Mouse (Mus musculus) limb, embryonic 13.5 days (tissue): ENCODE data around the gene Usp32. TPM values are rescaled to one million over a fixed set of nuclear protein-coding genes. Genes with fewer than 3 reads are reported as not detected.

Experiments used
- ATAC-seq: fragments of 200-750 bp; cut with Nextera tagmentation; 2 replicates; pipeline ENCODE4 v1.8.0; 2017; ENCODE audit warnings: low read depth, moderate number of reproducible peaks, moderate TSS enrichment; ENCODE audit not compliant: low FRiP score
- H3K27ac ChIP-seq: fragments of 300-500 bp; sonication (generic); 2 replicates; pipeline ENCODE4 v1.5.1; 2015; ENCODE audit warnings: inconsistent platforms, mild to moderate bottlenecking, moderate library complexity
- H3K27me3 ChIP-seq: fragments of 300-500 bp; sonication (generic); 2 replicates; pipeline ENCODE4 v1.6.1; 2015; ENCODE audit warnings: mild to moderate bottlenecking, inconsistent platforms
- H3K36me3 ChIP-seq: fragments of 300-500 bp; sonication (generic); 2 replicates; pipeline ENCODE4 v1.6.1; 2015; ENCODE audit warnings: inconsistent platforms, mild to moderate bottlenecking, moderate library complexity
- H3K4me1 ChIP-seq: fragments of 300-500 bp; sonication (generic); 2 replicates; pipeline ENCODE4 v1.6.1; 2015; ENCODE audit warnings: inconsistent platforms
- H3K4me2 ChIP-seq: fragments of 300-500 bp; sonication (generic); replicated peaks from 2 replicates; pipeline ENCODE4 v1.6.1; 2015; ENCODE audit warnings: inconsistent platforms, mild to moderate bottlenecking, moderate library complexity
- H3K4me3 ChIP-seq: fragments of 300-500 bp; sonication (generic); 2 replicates; pipeline ENCODE4 v1.5.1; 2015; ENCODE audit warnings: moderate library complexity, mild to moderate bottlenecking, inconsistent platforms
- H3K9ac ChIP-seq: fragments of 300-500 bp; sonication (generic); 2 replicates; pipeline ENCODE4 v1.6.1; 2015; ENCODE audit warnings: mild to moderate bottlenecking, inconsistent platforms
- H3K9me3 ChIP-seq: fragments of 300-500 bp; sonication (generic); 2 replicates; pipeline ENCODE4 v1.6.1; 2016; ENCODE audit warnings: inconsistent platforms
- WGBS: fragments of 180-500 bp; shearing (Covaris S2); methylation state at CpG from one replicate; pipeline ENCODE4 v1.1.7; 2015; 5-methylcytosine and 5-hydroxymethylcytosine counted together
- polyA plus RNA-seq: library from polyadenylated mRNA; unstranded; fragments of >200 nt; fragmentation: Nextera tagmentation; extraction: Ambion mirVana; gene quantifications from 2 replicates; pipeline ENCODE4 v1.2.1, GENCODE M21; 2015

Usp32 gene
- polyA plus RNA-seq, 1 experiment from 2014 or later = 3.7 TPM

DNA sequence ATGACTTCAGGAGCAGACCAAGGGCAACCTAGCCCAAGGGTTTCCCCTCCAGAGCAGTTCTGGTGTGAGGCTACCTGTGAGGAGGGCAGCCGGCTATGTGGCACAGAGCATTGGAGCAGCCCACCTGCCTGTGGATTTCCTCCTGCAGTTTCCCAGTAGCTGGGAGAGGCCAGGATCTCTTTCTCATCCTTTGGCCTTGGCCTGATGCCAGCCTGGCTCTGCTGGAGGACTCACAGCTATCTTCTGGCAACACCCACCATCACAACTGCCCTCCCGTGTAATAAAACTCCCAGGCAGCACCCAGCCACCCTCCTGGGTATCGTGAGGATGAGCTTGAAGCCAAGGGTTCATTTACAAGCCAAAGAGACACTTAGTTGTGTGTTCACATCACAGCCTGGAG is 167.9 kb downstream of the Usp32 start:
- Histone ChIP-seq H3K4me2 (no peak overlapping the region), H3K27ac (no peak overlapping the region), H3K36me3 (no peaks in the 10 kb centered on the region), H3K27me3 (no peaks in the 10 kb centered on the region), H3K4me3 (no peak overlapping the region), H3K4me1 (peaks cover 6% of the 10 kb centered on the region), H3K9ac (no peak overlapping the region), H3K9me3 (no peaks in the 10 kb centered on the region)
- ATAC-seq = no peak
- WGBS = 70% methylated on average over 3 of the region's 3 CpGs

DNA sequence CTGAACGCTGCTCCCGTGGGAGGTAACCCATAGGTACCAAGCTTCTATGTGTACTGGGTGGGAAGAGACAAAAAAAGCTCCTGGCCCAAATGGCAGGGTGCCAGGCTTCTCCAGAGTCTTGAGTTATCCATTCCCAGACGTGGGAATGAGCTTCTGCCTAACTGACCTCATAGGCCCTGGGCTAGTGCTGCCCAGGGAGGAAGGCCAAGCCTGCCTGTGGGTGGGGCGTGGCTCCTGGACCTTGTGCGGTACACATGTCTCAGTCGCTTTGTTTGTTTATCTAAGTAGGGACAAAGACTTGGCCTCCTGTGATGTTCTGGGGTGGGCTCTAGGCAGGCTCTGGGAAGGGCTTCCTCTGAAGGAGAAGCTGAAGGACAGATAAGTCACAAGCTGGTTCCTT is 171.2 kb downstream of the Usp32 start:
- H3K9ac ChIP-seq = no peak overlapping the region
- ATAC-seq = no peak
- H3K9me3 ChIP-seq = no peaks in the 10 kb centered on the region
- H3K4me2 ChIP-seq = no peak overlapping the region
- H3K36me3 ChIP-seq = no peaks in the 10 kb centered on the region
- H3K4me1 ChIP-seq = peaks cover 6% of the 10 kb centered on the region
- 52% methylated on average over 6 of the region's 6 CpGs for WGBS
- no peak overlapping the region for H3K27ac ChIP-seq
- no peaks in the 10 kb centered on the region for H3K27me3 ChIP-seq
- no peak overlapping the region for H3K4me3 ChIP-seq

DNA sequence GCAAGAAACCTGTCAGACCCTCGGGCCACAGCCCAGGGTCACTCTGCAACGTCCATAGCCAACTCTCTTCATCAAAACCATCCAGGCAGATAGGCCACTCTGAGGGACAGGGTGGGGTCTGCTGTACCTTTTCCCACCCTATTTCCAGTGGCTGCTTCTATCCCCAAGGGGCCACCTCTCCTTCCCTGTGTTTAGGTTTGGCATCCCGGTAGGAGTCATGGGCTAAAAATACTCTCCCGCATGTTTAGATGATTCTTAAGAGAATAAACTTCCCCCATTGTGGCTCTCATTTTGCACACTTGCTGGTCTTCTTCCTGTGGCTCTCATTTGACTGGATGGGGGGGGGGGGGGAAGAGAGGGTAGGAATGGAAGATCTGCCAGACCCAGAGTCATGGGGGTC is 171.7 kb downstream of the Usp32 start:
- Histone ChIP-seq H3K9me3 (no peaks in the 10 kb centered on the region), H3K4me3 (no peak overlapping the region), H3K36me3 (no peaks in the 10 kb centered on the region), H3K4me2 (no peak overlapping the region), H3K4me1 (peaks cover 6% of the 10 kb centered on the region), H3K9ac (no peak overlapping the region), H3K27me3 (no peaks in the 10 kb centered on the region), H3K27ac (no peak overlapping the region)
- no peak for ATAC-seq
- WGBS = 83% methylated on average over 4 of the region's 4 CpGs

DNA sequence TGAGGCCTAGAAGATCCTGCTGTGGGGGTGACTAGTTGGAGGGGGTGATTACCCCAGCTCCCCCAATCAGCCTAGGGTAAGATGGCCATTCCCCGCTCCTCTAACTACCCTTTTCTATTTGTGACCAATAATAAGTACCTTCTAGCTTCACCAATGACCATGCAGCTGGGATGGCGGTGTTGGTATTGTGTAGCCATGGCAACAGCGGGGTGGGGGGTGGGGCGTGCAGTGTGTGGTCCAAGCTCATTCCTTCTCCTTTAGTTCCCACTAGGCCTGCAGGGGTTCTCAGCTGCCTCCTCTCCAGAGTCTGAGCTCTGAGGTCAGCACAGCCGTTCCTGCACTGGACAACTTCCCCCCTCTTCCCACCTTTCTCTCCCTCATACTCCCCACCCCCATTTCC is 172.8 kb downstream of the Usp32 start:
- no peaks in the 10 kb centered on the region for H3K9me3 ChIP-seq
- 0 out of 2 replicates have a peak, but pooled peaks have one; percentile 24 for ATAC-seq
- peaks cover 6% of the 10 kb centered on the region for H3K4me1 ChIP-seq
- WGBS = 32% methylated on average over 5 of the region's 5 CpGs
- no peaks in the 10 kb centered on the region for H3K36me3 ChIP-seq
- H3K9ac ChIP-seq = no peak overlapping the region
- H3K27ac ChIP-seq = no peak overlapping the region
- H3K4me2 ChIP-seq = no peak overlapping the region
- no peak overlapping the region for H3K4me3 ChIP-seq
- H3K27me3 ChIP-seq = no peaks in the 10 kb centered on the region

DNA sequence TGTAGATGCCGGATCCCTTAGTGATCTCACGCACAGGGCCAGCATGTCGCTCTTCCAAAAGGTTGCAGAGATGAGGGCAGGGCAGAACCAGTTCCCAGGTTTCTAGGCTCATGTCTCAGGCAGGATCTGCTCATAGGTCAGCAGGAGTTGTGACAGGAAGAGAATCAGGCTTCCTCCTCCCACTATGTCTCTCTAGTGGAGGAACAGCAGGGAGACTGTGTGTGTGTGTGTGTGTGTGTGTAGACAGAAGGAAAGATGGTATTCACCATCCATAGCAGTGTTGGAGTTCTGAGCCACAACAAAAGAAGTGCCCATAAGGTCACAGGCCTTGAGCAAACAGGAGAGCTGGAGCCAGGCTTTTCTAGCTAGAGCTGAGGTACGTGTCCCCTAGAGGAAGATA is 173.3 kb downstream of the Usp32 start:
- H3K4me3 ChIP-seq = no peak overlapping the region
- no peaks in the 10 kb centered on the region for H3K27me3 ChIP-seq
- no peak overlapping the region for H3K9ac ChIP-seq
- 75% methylated on average over 4 of the region's 4 CpGs for WGBS
- no peaks in the 10 kb centered on the region for H3K9me3 ChIP-seq
- H3K4me1 ChIP-seq = peaks cover 6% of the 10 kb centered on the region
- no peak overlapping the region for H3K4me2 ChIP-seq
- no peak overlapping the region for H3K27ac ChIP-seq
- no peaks in the 10 kb centered on the region for H3K36me3 ChIP-seq
- no peak for ATAC-seq

DNA sequence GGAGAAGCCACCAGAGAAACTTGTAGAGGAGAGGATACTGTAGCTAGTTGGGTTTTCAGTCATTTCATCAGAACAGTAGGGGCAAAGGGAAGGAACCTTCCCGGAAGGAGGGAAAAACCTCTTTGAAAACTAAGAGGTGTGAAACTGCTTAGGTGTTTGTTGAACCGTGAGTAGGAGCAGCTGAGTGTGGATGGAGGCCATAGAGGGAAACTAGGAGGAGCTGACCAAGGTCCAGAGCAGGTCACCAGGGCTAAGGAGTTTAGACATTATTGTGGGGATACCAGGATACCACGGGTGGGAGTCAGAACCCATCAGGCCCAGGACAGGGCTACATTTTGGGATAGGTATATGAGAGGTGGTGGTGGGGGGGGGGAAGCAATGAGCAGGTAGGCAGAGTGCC is 176.4 kb downstream of the Usp32 start:
- no peak for ATAC-seq

DNA sequence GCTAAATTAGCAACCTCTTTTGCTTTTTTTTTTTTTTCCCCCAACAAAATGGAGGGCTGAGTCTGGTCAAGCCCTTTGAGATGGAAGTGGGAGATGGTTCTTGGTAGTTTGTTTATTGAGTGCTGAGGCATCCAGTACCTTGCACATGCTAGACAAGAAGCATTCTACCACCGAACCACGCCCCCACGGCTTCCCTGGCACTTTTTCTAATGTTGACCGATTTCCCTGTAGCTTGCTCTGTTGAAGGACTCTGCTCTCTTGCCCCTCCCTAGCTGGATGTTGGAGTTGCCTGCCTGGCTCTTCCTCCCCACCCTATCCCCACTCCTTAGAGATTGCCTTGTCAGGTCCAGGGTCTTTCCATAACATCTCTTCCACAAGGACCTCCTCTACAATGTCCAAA is 177.4 kb downstream of the Usp32 start:
- no peaks in the 10 kb centered on the region for H3K36me3 ChIP-seq
- H3K9me3 ChIP-seq = no peaks in the 10 kb centered on the region
- H3K4me1 ChIP-seq = peaks cover 21% of the 10 kb centered on the region
- no peak overlapping the region for H3K4me2 ChIP-seq
- H3K27ac ChIP-seq = no peak overlapping the region
- ATAC-seq = no peak
- H3K27me3 ChIP-seq = peaks cover 29% of the 10 kb centered on the region
- 94% methylated on average over 4 of the region's 4 CpGs for WGBS
- H3K4me3 ChIP-seq = no peak overlapping the region
- no peak overlapping the region for H3K9ac ChIP-seq

More for the DNA sequence above, 176.4 kb downstream of the Usp32 start:
- Histone ChIP-seq H3K36me3 (no peaks in the 10 kb centered on the region), H3K27ac (no peak overlapping the region), H3K4me1 (peaks cover 12% of the 10 kb centered on the region), H3K4me2 (no peak overlapping the region), H3K9me3 (no peaks in the 10 kb centered on the region), H3K9ac (no peak overlapping the region), H3K27me3 (peaks cover 18% of the 10 kb centered on the region), H3K4me3 (no peak overlapping the region)
- 73% methylated on average over 3 of the region's 3 CpGs for WGBS

DNA sequence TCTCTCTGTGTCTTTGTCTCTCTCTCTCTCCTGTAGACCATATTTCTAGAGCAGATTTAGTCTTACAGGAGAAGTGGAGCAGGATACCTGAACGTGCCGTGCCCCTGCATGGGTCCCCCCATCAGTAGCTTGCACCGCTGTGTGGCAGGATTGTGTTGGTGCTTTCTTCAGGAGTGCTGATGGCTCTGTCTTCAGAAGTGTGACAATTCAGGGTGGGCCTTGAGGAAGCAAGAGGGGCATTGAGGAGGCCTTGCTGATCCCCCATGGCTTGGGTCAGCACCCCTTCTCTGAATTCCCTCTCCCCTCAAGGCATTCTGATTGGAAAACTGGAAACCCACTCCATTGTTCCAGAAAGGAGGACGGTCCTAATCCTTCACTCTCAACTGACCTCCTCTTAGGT is 178.4 kb downstream of the Usp32 start:
- Histone ChIP-seq H3K4me2 (no peak overlapping the region), H3K36me3 (no peaks in the 10 kb centered on the region), H3K27ac (no peak overlapping the region), H3K4me3 (no peak overlapping the region), H3K9ac (no peak overlapping the region), H3K4me1 (peaks cover 20% of the 10 kb centered on the region), H3K27me3 (peaks cover 38% of the 10 kb centered on the region), H3K9me3 (no peaks in the 10 kb centered on the region)
- no peak for ATAC-seq
- 91% methylated on average over 4 of the region's 4 CpGs for WGBS

DNA sequence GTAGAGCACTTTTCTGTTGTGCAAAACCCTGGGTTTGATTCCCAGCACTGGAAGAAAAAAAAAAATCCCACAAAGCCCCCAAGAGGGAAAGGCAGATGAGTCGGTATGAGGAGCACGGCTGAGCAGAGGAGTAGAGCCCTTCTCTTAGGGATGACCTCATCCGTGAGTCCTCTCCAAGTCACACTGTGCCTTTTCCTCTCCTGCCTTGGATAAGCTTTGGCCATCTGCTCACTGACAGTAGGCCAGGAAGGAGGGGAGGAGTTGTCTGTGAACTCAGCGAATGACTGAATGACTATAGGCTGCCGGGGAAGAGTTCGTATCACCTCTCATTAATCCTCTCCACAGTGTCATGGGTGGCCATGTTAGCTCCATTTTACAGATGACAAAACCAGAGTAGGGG is 179.2 kb downstream of the Usp32 start:
- no peak overlapping the region for H3K27ac ChIP-seq
- WGBS = 81% methylated on average over 6 of the region's 6 CpGs
- no peak overlapping the region for H3K4me2 ChIP-seq
- peaks cover 46% of the 10 kb centered on the region for H3K27me3 ChIP-seq
- ATAC-seq = no peak
- no peak overlapping the region for H3K9ac ChIP-seq
- no peaks in the 10 kb centered on the region for H3K9me3 ChIP-seq
- H3K4me3 ChIP-seq = no peak overlapping the region
- no peaks in the 10 kb centered on the region for H3K36me3 ChIP-seq
- H3K4me1 ChIP-seq = peaks cover 20% of the 10 kb centered on the region

DNA sequence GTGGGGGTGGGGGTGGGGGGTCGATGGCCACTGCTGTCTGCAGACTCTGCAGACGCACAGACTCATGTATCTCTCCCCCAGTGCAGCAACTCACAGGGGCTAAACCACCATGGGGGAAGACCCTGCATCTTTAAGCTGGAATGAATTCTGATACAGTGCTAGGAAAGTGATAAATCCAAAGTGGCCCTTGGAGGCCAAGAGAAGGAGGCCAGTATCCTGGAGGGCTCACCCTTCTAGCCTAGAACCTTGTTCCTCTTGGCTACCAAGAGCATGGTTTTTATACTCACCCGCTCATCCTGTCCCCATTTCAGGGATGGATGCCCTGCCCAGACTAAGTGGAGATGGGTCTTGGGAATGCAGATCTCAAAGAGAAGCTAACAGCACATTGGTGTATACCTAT is 179.7 kb downstream of the Usp32 start:
- H3K27me3 ChIP-seq = peaks cover 49% of the 10 kb centered on the region
- H3K9me3 ChIP-seq = no peaks in the 10 kb centered on the region
- H3K4me1 ChIP-seq = peaks cover 20% of the 10 kb centered on the region
- no peak overlapping the region for H3K27ac ChIP-seq
- no peak overlapping the region for H3K4me2 ChIP-seq
- H3K4me3 ChIP-seq = no peak overlapping the region
- ATAC-seq = no peak
- 34% methylated on average over 3 of the region's 3 CpGs for WGBS
- H3K36me3 ChIP-seq = no peaks in the 10 kb centered on the region
- no peak overlapping the region for H3K9ac ChIP-seq

DNA sequence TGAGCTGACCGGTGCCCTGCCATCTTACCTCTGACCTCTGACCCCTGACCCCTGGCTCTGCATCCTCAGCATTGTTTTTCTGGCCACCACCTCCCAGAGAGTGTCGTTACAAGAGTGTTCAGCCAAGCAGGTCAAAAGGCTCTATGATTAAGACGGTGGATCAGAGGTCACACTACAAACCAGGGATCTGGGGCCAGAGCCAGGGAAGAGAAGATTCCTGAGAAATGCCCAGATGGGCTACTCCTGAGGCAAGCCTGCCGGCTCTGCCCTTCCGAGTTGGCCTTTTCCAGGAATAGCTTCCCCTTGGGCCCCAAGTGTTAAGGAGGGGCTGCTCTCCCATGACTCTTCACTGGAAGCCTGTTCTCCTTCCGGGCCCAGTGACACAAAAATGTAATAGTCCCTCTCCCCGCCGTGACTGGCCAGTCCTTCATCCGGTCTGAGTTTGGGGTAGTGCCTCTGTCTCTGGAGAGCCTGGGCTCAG is 180.2 kb downstream of the Usp32 start:
- Histone ChIP-seq H3K9ac (no peak overlapping the region), H3K36me3 (no peaks in the 10 kb centered on the region), H3K4me2 (no peak overlapping the region), H3K9me3 (no peaks in the 10 kb centered on the region), H3K27ac (no peak overlapping the region), H3K4me3 (no peak overlapping the region), H3K27me3 (peaks cover 54% of the 10 kb centered on the region), H3K4me1 (peaks cover 20% of the 10 kb centered on the region)
- ATAC-seq = no peak
- 5% methylated on average over 9 of the region's 9 CpGs for WGBS

DNA sequence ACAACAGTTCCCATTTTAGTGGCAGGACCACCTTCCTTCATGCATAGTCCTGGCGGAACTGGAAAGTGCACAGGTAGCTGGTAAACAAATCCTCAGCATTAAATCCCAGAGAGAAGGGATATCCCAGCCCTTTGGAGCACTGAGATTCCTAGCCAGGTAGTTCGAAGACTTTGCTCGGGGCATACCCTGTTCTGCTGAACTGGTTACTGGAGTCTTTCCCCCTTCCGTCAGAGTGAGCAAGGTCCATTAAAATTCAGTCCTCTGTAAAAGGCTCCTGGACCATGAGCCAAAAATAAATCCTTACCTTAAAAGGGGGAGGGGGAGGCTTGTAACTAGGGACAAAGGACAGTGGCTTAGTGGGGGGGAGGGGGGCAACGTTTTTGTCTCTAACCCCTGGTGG is 180.8 kb downstream of the Usp32 start:
- ATAC-seq = no peak
- Histone ChIP-seq H3K36me3 (no peaks in the 10 kb centered on the region), H3K9ac (no peak overlapping the region), H3K27ac (no peak overlapping the region), H3K4me1 (peaks cover 20% of the 10 kb centered on the region), H3K4me3 (no peak overlapping the region), H3K4me2 (no peak overlapping the region), H3K9me3 (no peaks in the 10 kb centered on the region), H3K27me3 (peaks cover 54% of the 10 kb centered on the region)
- 34% methylated on average over 5 of the region's 5 CpGs for WGBS

DNA sequence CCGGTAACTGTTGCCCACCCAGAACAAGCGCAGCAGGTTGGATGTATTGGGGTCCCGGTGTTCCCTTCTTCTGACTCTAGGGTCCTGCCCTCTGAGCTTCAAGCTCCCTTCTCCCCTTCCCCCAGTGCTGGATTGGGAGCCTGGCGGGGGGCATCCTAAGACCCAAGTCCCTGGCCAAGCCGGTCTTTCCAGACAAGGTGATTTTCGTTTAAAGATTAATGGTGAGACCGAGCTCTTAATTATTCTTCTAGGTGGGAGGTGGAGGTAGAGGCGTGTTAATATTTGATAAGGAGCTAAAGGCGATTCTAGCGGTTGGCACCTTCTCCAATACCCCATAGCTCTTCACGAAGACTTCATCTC is 181.7 kb downstream of the Usp32 start:
- H3K9me3 ChIP-seq = no peaks in the 10 kb centered on the region
- peaks cover 20% of the 10 kb centered on the region for H3K4me1 ChIP-seq
- ATAC-seq = no peak
- H3K27me3 ChIP-seq = peaks cover 54% of the 10 kb centered on the region
- no peaks in the 10 kb centered on the region for H3K36me3 ChIP-seq
- H3K4me3 ChIP-seq = peak overlapping the region; percentile 33
- no peak overlapping the region for H3K27ac ChIP-seq
- 3% methylated on average over 11 of the region's 11 CpGs for WGBS
- peak overlapping the region; percentile 59 for H3K4me2 ChIP-seq
- no peak overlapping the region for H3K9ac ChIP-seq
